Mouse (Mus musculus): ENCODE measurements at regions not wholly inside any gene's neighbourhood (a gene's known extent, or its start where the extent isn't known, plus 50 kb on each side); places are given as distances from the start of the nearest gene placed in this dataset.
"Not testable (repeated sequence)": the region's sequence is repeated elsewhere in the genome, so short reads cannot be mapped to it uniquely, and the experiment has no call there.

- Histone ChIP-seq H3K4me3 (ENCODE audit: insufficient read depth, low read depth, low read length) (no peak overlapping the region), H3K36me3 (ENCODE audit: control insufficient read depth, insufficient read depth, low read length) (no peaks in the 10 kb centered on the region), H3K9ac (ENCODE audit: low read depth, low read length) (no peak overlapping the region), H3K79me2 (ENCODE audit: control insufficient read depth, insufficient read depth, low read length) (no peaks in the 10 kb centered on the region), H3K27me3 (ENCODE audit: control insufficient read depth, insufficient read depth, low read length) (no peaks in the 10 kb centered on the region), H3K4me1 (ENCODE audit: control insufficient read depth, insufficient read depth, low read length) (no peaks in the 10 kb centered on the region), H3K27ac (replicated peaks; ENCODE audit: insufficient read depth, low read depth, low read length) (no peak overlapping the region)
- 51% methylated on average over 12 of the region's 12 CpGs for WGBS
- TF ChIP-seq POLR2A (IDR thresholded peaks at IDR 0.05; ENCODE audit: extremely low read depth, insufficient read depth, low read length) = no peak
- no peak for DNase-seq (ENCODE audit: extremely low read depth, low read depth, low spot score)
Observed at GRCm38 (mm10) chr17:13479572-13480063, 125.2 kb downstream of the Tcp10c start.

GRCm38 (mm10) chr17:13481445-13482085 lies 127.2 kb downstream of the Tcp10c start:
- TF ChIP-seq POLR2A (IDR thresholded peaks at IDR 0.05; ENCODE audit: extremely low read depth, insufficient read depth, low read length) (no peak), CTCF (IDR thresholded peaks at IDR 0.05; ENCODE audit: low read depth, low read length) (no peak)
- WGBS = 86% methylated on average over 7 of the region's 7 CpGs
- no peak overlapping the region for H3K4me3 ChIP-seq (ENCODE audit: insufficient read depth, low read depth, low read length)
- no peaks in the 10 kb centered on the region for H3K79me2 ChIP-seq (ENCODE audit: control insufficient read depth, insufficient read depth, low read length)
- no peak overlapping the region for H3K27ac ChIP-seq (replicated peaks; ENCODE audit: insufficient read depth, low read depth, low read length)
- DNase-seq (ENCODE audit: extremely low read depth, low read depth, low spot score) = no peak
- no peak overlapping the region for H3K9ac ChIP-seq (ENCODE audit: low read depth, low read length)
- H3K36me3 ChIP-seq (ENCODE audit: control insufficient read depth, insufficient read depth, low read length) = no peaks in the 10 kb centered on the region
- H3K27me3 ChIP-seq (ENCODE audit: control insufficient read depth, insufficient read depth, low read length) = no peaks in the 10 kb centered on the region
- no peaks in the 10 kb centered on the region for H3K4me1 ChIP-seq (ENCODE audit: control insufficient read depth, insufficient read depth, low read length)

- H3K27ac ChIP-seq (replicated peaks; ENCODE audit: insufficient read depth, low read depth, low read length) = no peak overlapping the region
- no peak for DNase-seq (ENCODE audit: extremely low read depth, low read depth, low spot score)
- WGBS = 88% methylated on average over 3 of the region's 3 CpGs
- no peak overlapping the region for H3K9ac ChIP-seq (ENCODE audit: low read depth, low read length)
- no peaks in the 10 kb centered on the region for H3K36me3 ChIP-seq (ENCODE audit: control insufficient read depth, insufficient read depth, low read length)
- H3K27me3 ChIP-seq (ENCODE audit: control insufficient read depth, insufficient read depth, low read length) = no peaks in the 10 kb centered on the region
- no peaks in the 10 kb centered on the region for H3K4me1 ChIP-seq (ENCODE audit: control insufficient read depth, insufficient read depth, low read length)
- TF ChIP-seq POLR2A (IDR thresholded peaks at IDR 0.05; ENCODE audit: extremely low read depth, insufficient read depth, low read length) = no peak
- TF ChIP-seq CTCF (IDR thresholded peaks at IDR 0.05; ENCODE audit: low read depth, low read length) = no peak
- H3K4me3 ChIP-seq (ENCODE audit: insufficient read depth, low read depth, low read length) = no peak overlapping the region
- H3K79me2 ChIP-seq (ENCODE audit: control insufficient read depth, insufficient read depth, low read length) = no peaks in the 10 kb centered on the region
Observed at GRCm38 (mm10) chr17:13482136-13482535, 127.8 kb downstream of the Tcp10c start.

GRCm38 (mm10) chr17:13487291-13488215 lies 133.2 kb downstream of the Tcp10c start:
- Histone ChIP-seq H3K4me3 (ENCODE audit: insufficient read depth, low read depth, low read length) (no peak overlapping the region), H3K36me3 (ENCODE audit: control insufficient read depth, insufficient read depth, low read length) (no peaks in the 10 kb centered on the region), H3K9ac (ENCODE audit: low read depth, low read length) (no peak overlapping the region), H3K4me1 (ENCODE audit: control insufficient read depth, insufficient read depth, low read length) (no peaks in the 10 kb centered on the region), H3K27me3 (ENCODE audit: control insufficient read depth, insufficient read depth, low read length) (no peaks in the 10 kb centered on the region), H3K27ac (replicated peaks; ENCODE audit: insufficient read depth, low read depth, low read length) (no peak overlapping the region), H3K79me2 (ENCODE audit: control insufficient read depth, insufficient read depth, low read length) (no peaks in the 10 kb centered on the region)
- WGBS = 78% methylated on average over 10 of the region's 10 CpGs
- no peak for TF ChIP-seq POLR2A (IDR thresholded peaks at IDR 0.05; ENCODE audit: extremely low read depth, insufficient read depth, low read length)
- no peak for TF ChIP-seq CTCF (IDR thresholded peaks at IDR 0.05; ENCODE audit: low read depth, low read length)
- DNase-seq (ENCODE audit: extremely low read depth, low read depth, low spot score) = no peak

GRCm38 (mm10) chr17:13488608-13489324 lies 134.4 kb downstream of the Tcp10c start:
- WGBS = 75% methylated on average over 9 of the region's 9 CpGs
- H3K9ac ChIP-seq (ENCODE audit: low read depth, low read length) = no peak overlapping the region
- H3K36me3 ChIP-seq (ENCODE audit: control insufficient read depth, insufficient read depth, low read length) = no peaks in the 10 kb centered on the region
- H3K4me3 ChIP-seq (ENCODE audit: insufficient read depth, low read depth, low read length) = no peak overlapping the region
- DNase-seq (ENCODE audit: extremely low read depth, low read depth, low spot score) = no peak
- no peak overlapping the region for H3K27ac ChIP-seq (replicated peaks; ENCODE audit: insufficient read depth, low read depth, low read length)
- H3K27me3 ChIP-seq (ENCODE audit: control insufficient read depth, insufficient read depth, low read length) = no peaks in the 10 kb centered on the region
- no peaks in the 10 kb centered on the region for H3K79me2 ChIP-seq (ENCODE audit: control insufficient read depth, insufficient read depth, low read length)
- H3K4me1 ChIP-seq (ENCODE audit: control insufficient read depth, insufficient read depth, low read length) = no peaks in the 10 kb centered on the region
- TF ChIP-seq POLR2A (IDR thresholded peaks at IDR 0.05; ENCODE audit: extremely low read depth, insufficient read depth, low read length) (no peak), CTCF (IDR thresholded peaks at IDR 0.05; ENCODE audit: low read depth, low read length) (no peak)

GRCm38 (mm10) chr17:13492239-13492638 lies 137.9 kb downstream of the Tcp10c start:
- DNase-seq (ENCODE audit: extremely low read depth, low read depth, low spot score); H3K4me1 ChIP-seq (ENCODE audit: control insufficient read depth, insufficient read depth, low read length); H3K9ac ChIP-seq (ENCODE audit: low read depth, low read length); H3K27me3 ChIP-seq (ENCODE audit: control insufficient read depth, insufficient read depth, low read length); H3K36me3 ChIP-seq (ENCODE audit: control insufficient read depth, insufficient read depth, low read length); H3K79me2 ChIP-seq (ENCODE audit: control insufficient read depth, insufficient read depth, low read length); H3K4me3 ChIP-seq (ENCODE audit: insufficient read depth, low read depth, low read length); H3K27ac ChIP-seq (replicated peaks; ENCODE audit: insufficient read depth, low read depth, low read length): not testable (repeated sequence)
- 91% methylated on average over 1 of the region's 1 CpGs for WGBS

GRCm38 (mm10) chr17:13492649-13493277 lies 138.4 kb downstream of the Tcp10c start:
- 65% methylated on average over 4 of the region's 7 CpGs for WGBS
- not testable (repeated sequence) for DNase-seq (ENCODE audit: extremely low read depth, low read depth, low spot score); H3K27me3 ChIP-seq (ENCODE audit: control insufficient read depth, insufficient read depth, low read length); H3K9ac ChIP-seq (ENCODE audit: low read depth, low read length); H3K27ac ChIP-seq (replicated peaks; ENCODE audit: insufficient read depth, low read depth, low read length); H3K4me3 ChIP-seq (ENCODE audit: insufficient read depth, low read depth, low read length); H3K79me2 ChIP-seq (ENCODE audit: control insufficient read depth, insufficient read depth, low read length); H3K36me3 ChIP-seq (ENCODE audit: control insufficient read depth, insufficient read depth, low read length); H3K4me1 ChIP-seq (ENCODE audit: control insufficient read depth, insufficient read depth, low read length)

GRCm38 (mm10) chr17:13493866-13494265 lies 139.5 kb downstream of the Tcp10c start:
- H3K79me2 ChIP-seq (ENCODE audit: control insufficient read depth, insufficient read depth, low read length) = not testable (repeated sequence)
- WGBS = 85% methylated on average over 3 of the region's 3 CpGs

More at GRCm38 (mm10) chr17:13493866-13494265, 139.5 kb downstream of the Tcp10c start:
- not testable (repeated sequence) for DNase-seq (ENCODE audit: extremely low read depth, low read depth, low spot score); H3K36me3 ChIP-seq (ENCODE audit: control insufficient read depth, insufficient read depth, low read length); H3K27me3 ChIP-seq (ENCODE audit: control insufficient read depth, insufficient read depth, low read length); H3K9ac ChIP-seq (ENCODE audit: low read depth, low read length); H3K27ac ChIP-seq (replicated peaks; ENCODE audit: insufficient read depth, low read depth, low read length); H3K4me1 ChIP-seq (ENCODE audit: control insufficient read depth, insufficient read depth, low read length); H3K4me3 ChIP-seq (ENCODE audit: insufficient read depth, low read depth, low read length)
